Mouse (Mus musculus) heart, postnatal 0 days (tissue): ENCODE measurements at regions not wholly inside any gene's neighbourhood (a gene's known extent, or its start where the extent isn't known, plus 50 kb on each side); places are given as distances from the start of the nearest gene placed in this dataset.

Experiments
- ATAC-seq: fragments of 200-750 bp; cut with Nextera tagmentation; 2 replicates; pipeline ENCODE4 v1.8.0; 2017; ENCODE audit warnings: low read depth, moderate number of reproducible peaks, moderate library complexity; ENCODE audit not compliant: insufficient read depth
- DNase-seq: peaks from one replicate; pipeline ENCODE4 v3.0.0-alpha.2; 2016; ENCODE audit warnings: low spot score
- H3K27ac ChIP-seq: fragments of 300-500 bp; sonication (generic); 2 replicates; pipeline ENCODE4 v1.5.1; 2014; ENCODE audit warnings: low read depth, mild to moderate bottlenecking
- H3K27me3 ChIP-seq: fragments of 300-500 bp; sonication (generic); 2 replicates; pipeline ENCODE4 v1.6.1; 2014; ENCODE audit warnings: low read length, mixed read lengths; ENCODE audit not compliant: control insufficient read depth, insufficient read depth
- H3K36me3 ChIP-seq: fragments of 300-500 bp; sonication (generic); replicated peaks from 2 replicates; pipeline ENCODE4 v1.6.1; 2014; ENCODE audit warnings: low read length, mixed read lengths; ENCODE audit not compliant: control insufficient read depth, insufficient read depth
- H3K4me1 ChIP-seq: fragments of 300-500 bp; sonication (generic); 2 replicates; pipeline ENCODE4 v1.6.1; 2014; ENCODE audit warnings: antibody characterized with exemption; ENCODE audit not compliant: control insufficient read depth, insufficient read depth
- H3K4me2 ChIP-seq: fragments of 300-500 bp; sonication (generic); 2 replicates; pipeline ENCODE4 v1.6.1; 2014; ENCODE audit warnings: low read depth, mild to moderate bottlenecking, low read length, moderate library complexity
- H3K4me3 ChIP-seq: fragments of 300-500 bp; sonication (generic); 2 replicates; pipeline ENCODE4 v1.5.1; 2014; ENCODE audit warnings: low read depth, low read length
- H3K9ac ChIP-seq: fragments of 300-500 bp; sonication (generic); replicated peaks from 2 replicates; pipeline ENCODE4 v1.6.1; 2014; ENCODE audit warnings: low read depth, low read length, mixed read lengths
- H3K9me3 ChIP-seq: fragments of 300-500 bp; sonication (generic); replicated peaks from 2 replicates; pipeline ENCODE4 v1.6.1; 2016; ENCODE audit warnings: low read length; ENCODE audit not compliant: control insufficient read depth
- CTCF ChIP-seq: IDR thresholded peaks from 2 replicates; pipeline ENCODE4 v1.5.1; 2016; ENCODE audit warnings: antibody characterized with exemption, control low read depth, low read depth
- EP300 ChIP-seq: IDR thresholded peaks from 2 replicates; pipeline ENCODE4 v1.6.1; 2016; ENCODE audit warnings: antibody characterized with exemption, low read depth
- WGBS: fragments of 180-500 bp; shearing (Covaris S2); extraction: QIAGEN DNeasy Blood & Tissue Kit; methylation state at CpG from one replicate; pipeline ENCODE4 v1.1.7; 2014; 5-methylcytosine and 5-hydroxymethylcytosine counted together

DNA sequence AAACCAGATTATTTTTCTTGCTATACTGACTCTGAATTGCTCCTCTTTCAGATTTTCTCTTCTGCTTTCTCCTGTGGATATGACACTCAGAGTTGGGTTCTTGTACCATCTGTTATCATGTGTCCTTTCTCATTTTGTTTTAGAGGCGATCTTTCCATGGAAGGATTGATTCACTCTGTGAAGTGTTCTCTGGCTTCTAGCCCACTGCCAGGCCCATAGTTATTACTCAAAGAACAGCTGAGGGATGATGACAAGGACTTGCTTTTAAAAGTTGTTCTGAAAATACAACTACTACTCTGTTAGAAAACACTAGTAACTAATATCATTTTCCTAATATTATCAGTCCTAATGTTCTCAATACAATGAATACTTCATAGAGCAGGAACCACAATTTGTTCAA, 794.9 kb downstream of the Gsdmc2 start:
- Histone ChIP-seq H3K4me3 (no peak overlapping the region), H3K9me3 (no peaks in the 10 kb centered on the region), H3K36me3 (no peaks in the 10 kb centered on the region), H3K9ac (no peak overlapping the region), H3K27me3 (no peaks in the 10 kb centered on the region), H3K27ac (no peak overlapping the region), H3K4me1 (no peaks in the 10 kb centered on the region), H3K4me2 (no peak overlapping the region)
- ATAC-seq, result no peak
- WGBS, result 25% methylated on average over 1 of the region's 1 CpGs
- TF ChIP-seq EP300 (no peak), CTCF (no peak)
- peak; percentile 43 for DNase-seq

DNA sequence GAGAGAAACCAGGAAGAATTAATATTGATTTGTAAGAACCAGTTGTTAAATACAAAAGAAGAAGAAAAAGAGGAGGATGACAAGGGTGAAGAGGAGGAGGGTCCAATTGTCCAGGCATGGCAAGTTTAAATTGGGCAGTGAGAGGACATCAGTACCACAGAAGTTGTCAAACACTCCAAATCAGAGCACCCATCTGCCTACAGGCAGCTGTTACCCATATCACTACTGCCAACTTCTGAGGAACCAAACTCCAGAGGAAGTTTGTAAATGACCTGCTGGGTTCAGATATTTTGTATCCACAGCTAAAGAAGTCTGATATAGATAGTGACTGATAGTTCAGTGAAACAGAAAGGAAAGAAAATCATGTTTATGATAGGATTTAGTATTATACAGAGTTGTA, 802.6 kb downstream of the Gsdmc2 start:
- H3K9me3 ChIP-seq, result no peaks in the 10 kb centered on the region
- H3K27ac ChIP-seq, result no peak overlapping the region
- ATAC-seq (no peak), DNase-seq (no peak)
- H3K27me3 ChIP-seq, result no peaks in the 10 kb centered on the region
- no peaks in the 10 kb centered on the region for H3K36me3 ChIP-seq
- no peak for TF ChIP-seq EP300
- TF ChIP-seq CTCF, result no peak
- H3K4me3 ChIP-seq, result no peak overlapping the region
- no peak overlapping the region for H3K9ac ChIP-seq
- H3K4me2 ChIP-seq, result no peak overlapping the region
- H3K4me1 ChIP-seq, result no peaks in the 10 kb centered on the region

DNA sequence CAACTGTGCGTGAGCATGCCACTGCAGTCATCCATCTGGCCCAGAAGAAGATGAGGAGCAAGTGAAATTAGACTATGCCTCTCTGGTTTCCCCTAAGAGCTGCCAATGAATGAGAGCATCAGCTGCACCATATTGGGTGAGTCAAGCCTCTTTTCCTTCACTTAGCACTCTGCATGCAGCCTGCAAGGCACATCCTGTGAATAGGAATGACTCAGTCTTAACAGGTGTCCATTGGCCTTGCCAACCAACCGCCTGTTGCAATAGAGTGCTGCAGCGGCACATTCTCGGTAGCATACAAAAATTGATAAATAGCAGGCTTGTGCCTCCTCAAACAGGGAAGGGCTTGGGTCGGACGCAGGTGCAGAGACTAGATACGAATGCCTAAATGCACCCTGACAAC, 808.7 kb downstream of the Gsdmc2 start:
- Histone ChIP-seq H3K4me2 (no peak overlapping the region), H3K4me1 (no peaks in the 10 kb centered on the region), H3K27me3 (no peaks in the 10 kb centered on the region), H3K4me3 (no peak overlapping the region), H3K27ac (no peak overlapping the region), H3K36me3 (no peaks in the 10 kb centered on the region), H3K9me3 (no peaks in the 10 kb centered on the region), H3K9ac (no peak overlapping the region)
- 87% methylated on average over 7 of the region's 7 CpGs for whole genome bisulfite sequencing
- DNase-seq (no peak), ATAC-seq (no peak)
- TF ChIP-seq EP300 (no peak), CTCF (no peak)

DNA sequence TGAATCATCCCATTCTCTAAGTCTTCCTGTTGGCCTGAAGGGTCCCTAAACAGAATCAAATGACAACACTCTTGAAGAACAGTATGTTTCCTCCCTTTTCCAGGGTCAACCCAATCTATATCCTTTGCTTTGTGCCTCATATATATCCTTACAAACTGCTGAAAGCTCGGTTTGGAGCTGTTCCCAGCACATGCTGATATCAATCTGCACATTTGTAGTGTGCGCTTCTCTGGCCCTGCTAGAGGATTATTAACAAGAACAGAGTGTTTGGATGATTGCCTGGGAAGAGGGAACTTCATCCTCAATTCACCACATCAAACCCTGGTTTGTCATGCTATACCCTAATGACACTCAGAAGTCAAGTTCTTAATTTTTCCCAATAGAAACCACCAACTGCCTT, 824.2 kb downstream of the Gsdmc2 start:
- WGBS, result 11% methylated on average over 2 of the region's 2 CpGs
- no peak overlapping the region for H3K4me2 ChIP-seq
- H3K36me3 ChIP-seq, result no peaks in the 10 kb centered on the region
- no peak overlapping the region for H3K4me3 ChIP-seq
- H3K9me3 ChIP-seq, result no peaks in the 10 kb centered on the region
- no peak overlapping the region for H3K9ac ChIP-seq
- no peaks in the 10 kb centered on the region for H3K27me3 ChIP-seq
- TF ChIP-seq CTCF, result no peak
- TF ChIP-seq EP300, result no peak
- H3K4me1 ChIP-seq, result peaks cover 10% of the 10 kb centered on the region; the same call in 1 of the 2 replicates
- DNase-seq, result no peak
- no peak overlapping the region for H3K27ac ChIP-seq
- ATAC-seq, result no peak

DNA sequence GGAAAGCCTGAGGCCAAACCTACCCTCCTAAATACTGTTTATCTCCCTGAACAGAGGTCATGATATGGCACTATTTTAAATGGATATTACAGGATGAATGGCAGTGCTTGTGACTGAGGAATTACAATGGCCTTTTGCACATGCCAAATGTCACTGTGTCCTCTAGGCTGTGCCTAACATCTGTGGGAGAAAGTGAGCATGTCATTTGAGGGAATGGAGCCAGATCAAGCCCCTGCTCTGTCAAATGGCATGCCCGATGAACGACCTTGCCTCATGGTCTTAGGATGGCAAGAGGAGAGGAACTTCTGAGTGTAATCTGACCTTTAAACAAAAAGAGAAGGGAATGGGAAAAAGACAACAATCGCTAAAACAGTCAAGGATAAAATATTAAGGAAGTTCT, 827.0 kb downstream of the Gsdmc2 start:
- ATAC-seq, result peak; percentile 58; the same call in 1 of the 2 replicates
- 40% methylated on average over 3 of the region's 3 CpGs for WGBS
- peak; percentile 31 for DNase-seq
- peaks cover 10% of the 10 kb centered on the region; the same call in 1 of the 2 replicates for H3K4me1 ChIP-seq
- H3K4me2 ChIP-seq, result no peak overlapping the region
- no peak overlapping the region for H3K9ac ChIP-seq
- H3K36me3 ChIP-seq, result no peaks in the 10 kb centered on the region
- H3K27me3 ChIP-seq, result no peaks in the 10 kb centered on the region
- no peak overlapping the region for H3K4me3 ChIP-seq
- H3K27ac ChIP-seq, result 0 out of 2 replicates have a peak overlapping the region, but pooled peaks have one; percentile 20
- TF ChIP-seq EP300 (no peak), CTCF (peak; percentile 20; the same call in 1 of the 2 replicates)
- no peaks in the 10 kb centered on the region for H3K9me3 ChIP-seq

DNA sequence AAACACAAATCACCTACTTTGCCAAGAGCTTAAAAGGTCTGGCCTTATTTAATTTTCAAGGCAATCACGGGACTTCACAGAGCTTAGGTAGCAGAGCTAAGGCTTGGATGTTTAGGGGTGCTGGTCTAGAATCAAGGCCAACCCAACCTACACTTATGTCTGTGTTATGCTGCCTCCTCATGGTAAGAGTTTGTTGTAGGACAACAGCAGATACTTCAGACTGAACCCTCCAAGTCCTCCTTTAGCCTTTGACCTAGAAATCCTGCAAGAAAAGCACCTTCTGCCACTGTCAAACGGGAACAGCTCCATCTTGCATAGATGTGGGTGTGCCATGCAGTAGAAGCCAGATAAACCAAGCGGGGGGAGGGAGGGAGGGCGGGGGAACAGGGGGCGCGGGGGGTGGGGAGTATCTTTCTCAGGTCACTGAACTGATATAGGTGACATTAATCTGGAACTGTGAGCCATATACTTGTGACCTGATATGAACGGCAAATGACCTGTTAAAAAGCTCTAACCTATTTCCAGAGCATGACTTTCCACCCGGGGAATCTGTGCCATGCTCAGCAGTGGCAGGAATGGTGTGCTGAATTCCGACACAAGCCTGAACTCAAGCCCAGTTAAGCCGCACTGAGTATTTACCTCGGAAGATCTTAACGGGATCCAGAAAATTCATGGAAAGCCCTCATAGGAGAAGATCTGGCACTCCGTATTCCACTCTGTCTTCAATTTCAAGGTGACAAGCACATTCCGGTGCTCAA, 838.3 kb downstream of the Gsdmc2 start:
- ATAC-seq (peak; percentile 74), DNase-seq (peak; percentile 66)
- H3K4me3 ChIP-seq, result no peak overlapping the region
- no peaks in the 10 kb centered on the region; the same call in 1 of the 2 replicates for H3K4me1 ChIP-seq
- no peak overlapping the region for H3K4me2 ChIP-seq
- TF ChIP-seq CTCF (peak; percentile 53), EP300 (no peak)
- H3K27ac ChIP-seq, result peak overlapping the region; percentile 61
- no peak overlapping the region for H3K9ac ChIP-seq
- no peaks in the 10 kb centered on the region for H3K36me3 ChIP-seq
- 42% methylated on average over 13 of the region's 14 CpGs for WGBS
- H3K27me3 ChIP-seq, result no peaks in the 10 kb centered on the region
- H3K9me3 ChIP-seq, result no peaks in the 10 kb centered on the region
